Mouse (Mus musculus) urinary bladder, adult 18-20 months (tissue): Measurements from ENCODE around the gene Rab25.
"Not testable (repeated sequence)": the region's sequence is repeated elsewhere in the genome, so short reads cannot be mapped to it uniquely, and the experiment has no call there.

Experiments
- DNase-seq, 2 experiments: peaks; one replicate each; pipeline ENCODE4 v3.0.0; 2022; ENCODE audit warnings: low spot score in 2 of 2, mixed read lengths in 2 of 2

Gene Rab25

DNA sequence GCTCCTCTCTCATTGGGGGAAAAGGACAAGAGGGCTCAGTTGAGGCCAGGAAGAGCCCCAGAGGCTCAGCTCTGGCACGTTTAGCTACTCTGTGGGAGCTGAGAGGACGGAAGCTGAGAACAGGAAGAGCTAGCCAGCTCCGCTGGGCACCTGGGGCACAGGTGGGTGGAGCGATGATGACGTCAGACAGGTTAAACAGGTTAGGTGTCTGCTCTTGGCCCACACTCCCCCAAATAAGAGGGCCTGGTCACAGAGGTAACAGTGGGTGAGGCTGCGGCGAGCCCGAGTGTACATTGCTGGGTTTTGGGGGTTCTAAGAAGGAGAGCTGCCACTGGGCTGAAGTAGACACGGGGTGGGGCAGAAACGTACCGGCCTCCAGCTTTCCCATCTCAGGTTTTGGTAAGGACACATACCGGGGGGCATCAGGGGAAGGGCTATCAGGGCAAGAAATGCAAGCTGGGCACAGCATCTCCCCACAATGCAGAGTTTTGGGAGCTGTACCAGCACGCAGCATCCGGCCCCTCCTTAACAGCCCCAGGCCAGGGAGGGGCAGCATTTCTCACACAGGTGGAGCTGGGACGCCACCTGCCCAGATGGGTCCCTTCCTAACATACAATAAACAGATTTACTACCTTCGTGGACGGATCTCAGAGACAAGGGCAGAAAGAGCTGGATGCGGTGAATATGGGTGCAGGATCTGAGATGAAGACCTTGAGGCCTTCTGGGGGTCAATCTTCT is at the start of gene Rab25:
Gene Rab25 (minus strand): TSS at position 121 of the 738 bp plus-strand sequence.
- DNase-seq: peak; percentile 67 to 71

DNA sequence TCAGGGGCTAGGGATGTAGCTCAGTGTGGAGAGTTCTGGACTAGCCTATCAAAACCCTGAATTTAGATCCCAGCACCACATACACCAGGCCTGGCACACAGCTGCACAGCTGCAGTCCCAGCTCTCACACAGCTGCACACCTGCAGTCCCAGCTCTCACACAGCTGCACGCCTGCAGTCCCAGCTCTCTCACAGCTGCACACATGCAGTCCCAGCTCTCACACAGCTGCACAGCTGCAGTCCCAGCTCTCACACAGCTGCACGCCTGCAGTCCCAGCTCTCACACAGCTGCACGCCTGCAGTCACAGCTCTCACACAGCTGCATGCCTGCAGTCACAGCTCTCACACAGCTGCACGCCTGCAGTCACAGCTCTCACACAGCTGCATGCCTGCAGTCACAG is 48.4 kb upstream of the Rab25 start:
- not testable (repeated sequence) for DNase-seq

DNA sequence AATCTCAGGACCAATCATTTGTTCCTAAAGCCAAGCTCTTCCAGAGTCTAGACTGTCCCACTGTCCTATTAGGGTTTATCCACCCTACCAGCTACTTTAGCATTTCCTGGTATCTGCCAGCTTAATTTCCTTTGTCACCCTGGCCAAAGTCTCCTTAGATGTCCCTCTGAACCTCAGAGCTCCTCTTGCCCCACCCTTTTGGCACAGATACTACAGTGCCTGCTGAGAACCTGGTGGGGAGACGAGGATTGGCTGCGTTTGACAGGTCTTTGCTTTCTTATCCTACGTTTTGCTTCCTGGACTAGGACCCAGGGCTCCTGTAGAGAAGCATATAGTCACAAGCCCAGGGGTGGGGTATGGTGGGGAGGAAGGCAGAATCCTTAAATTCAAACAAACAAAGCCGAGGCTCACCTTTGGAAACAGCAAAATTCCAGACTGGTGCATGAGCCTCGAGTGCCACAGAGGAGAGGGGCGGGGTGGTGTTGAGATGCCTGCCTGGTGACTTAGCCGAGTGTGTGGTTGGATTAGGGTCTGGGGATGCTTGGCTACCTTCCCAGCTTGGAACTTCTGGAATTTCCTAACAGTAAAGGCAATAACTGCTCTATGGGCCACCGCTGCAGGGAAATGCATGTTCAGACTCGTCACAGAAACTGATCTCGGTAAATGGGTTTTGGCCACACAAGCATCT is 45.9 kb upstream of the Rab25 start:
- DNase-seq: no peak

DNA sequence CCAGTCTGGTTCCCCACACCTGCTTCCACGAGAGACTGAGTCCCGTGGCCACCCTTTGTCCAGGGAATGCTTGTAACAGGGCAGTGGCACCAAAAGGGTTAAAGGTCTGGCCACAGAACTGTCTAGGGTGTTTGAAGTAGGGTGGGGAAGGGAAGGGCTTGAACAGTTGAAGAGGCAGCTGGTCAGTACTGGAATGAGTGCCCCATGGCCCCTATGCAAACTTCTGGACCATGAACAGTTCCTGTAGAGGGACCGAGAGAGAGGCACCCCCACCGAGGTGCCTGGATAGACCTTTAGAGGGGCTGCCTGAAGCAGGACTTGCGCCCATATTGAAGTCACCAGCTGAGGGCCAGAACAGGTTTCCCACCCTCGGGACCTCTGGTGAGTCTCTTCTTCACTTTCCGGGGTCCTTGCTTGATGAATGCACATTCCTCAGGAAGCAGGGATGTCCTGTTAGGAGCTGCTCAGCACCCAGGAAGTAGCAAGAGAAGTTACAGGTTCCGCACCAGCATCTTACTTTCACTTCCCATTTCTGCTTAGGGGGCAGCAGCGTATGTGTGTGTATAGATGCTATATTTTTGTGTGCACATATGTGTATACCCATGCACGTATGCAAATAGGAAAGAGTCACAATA is 45.0 kb upstream of the Rab25 start:
- no peak for DNase-seq

- peak; percentile 48 to 54 for DNase-seq
These were observed 44.0 kb upstream of the Rab25 start for GRCm38 (mm10) chr3:88591950-88592731.

DNA sequence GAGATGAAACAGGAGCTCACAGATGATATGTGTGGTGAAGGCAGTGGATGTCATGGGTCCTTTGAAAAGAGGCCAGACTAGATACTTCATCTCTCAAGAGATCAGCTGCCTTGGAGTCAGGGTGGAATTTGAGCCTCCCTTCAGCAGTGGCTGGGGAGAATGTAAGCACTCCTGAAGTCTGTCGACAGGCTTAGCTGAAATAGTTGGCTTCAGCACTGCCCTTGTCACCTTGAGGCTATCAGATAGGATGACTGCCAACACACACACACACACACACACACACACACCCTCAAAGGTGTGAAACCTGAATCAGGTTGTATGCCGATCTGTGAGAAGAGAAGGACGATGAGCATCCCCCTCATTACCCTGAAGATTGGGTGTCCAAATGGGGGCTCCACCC is 42.9 kb upstream of the Rab25 start:
- DNase-seq: no peak

- DNase-seq: no peak
These were observed 42.1 kb upstream of the Rab25 start for GRCm38 (mm10) chr3:88590246-88590645.

DNA sequence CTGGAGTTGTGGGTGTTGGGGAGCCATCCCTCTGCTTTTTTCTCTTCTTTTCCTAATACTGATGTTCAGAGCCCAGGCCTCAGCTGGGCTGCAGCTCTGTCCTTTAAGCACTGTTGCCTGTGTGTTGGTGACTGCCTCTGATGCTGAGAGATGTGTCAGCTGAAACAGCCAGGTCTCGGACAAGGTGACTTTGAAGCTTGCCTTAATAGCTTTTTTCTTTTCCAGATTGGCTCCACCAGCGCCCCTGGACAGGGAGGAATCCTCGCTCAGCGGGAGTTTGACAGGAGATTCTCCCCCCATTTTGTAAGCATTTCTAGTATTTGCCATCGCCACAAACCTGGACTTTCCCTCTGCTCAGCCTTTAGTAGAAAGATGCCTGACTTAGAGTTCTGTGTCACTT is 38.5 kb upstream of the Rab25 start:
- DNase-seq: no peak

- DNase-seq: no peak
These were observed 37.7 kb upstream of the Rab25 start for GRCm38 (mm10) chr3:88585769-88586168.

- peak; percentile 60 to 73 for DNase-seq
These were observed 31.5 kb upstream of the Rab25 start for GRCm38 (mm10) chr3:88579454-88580117.

DNA sequence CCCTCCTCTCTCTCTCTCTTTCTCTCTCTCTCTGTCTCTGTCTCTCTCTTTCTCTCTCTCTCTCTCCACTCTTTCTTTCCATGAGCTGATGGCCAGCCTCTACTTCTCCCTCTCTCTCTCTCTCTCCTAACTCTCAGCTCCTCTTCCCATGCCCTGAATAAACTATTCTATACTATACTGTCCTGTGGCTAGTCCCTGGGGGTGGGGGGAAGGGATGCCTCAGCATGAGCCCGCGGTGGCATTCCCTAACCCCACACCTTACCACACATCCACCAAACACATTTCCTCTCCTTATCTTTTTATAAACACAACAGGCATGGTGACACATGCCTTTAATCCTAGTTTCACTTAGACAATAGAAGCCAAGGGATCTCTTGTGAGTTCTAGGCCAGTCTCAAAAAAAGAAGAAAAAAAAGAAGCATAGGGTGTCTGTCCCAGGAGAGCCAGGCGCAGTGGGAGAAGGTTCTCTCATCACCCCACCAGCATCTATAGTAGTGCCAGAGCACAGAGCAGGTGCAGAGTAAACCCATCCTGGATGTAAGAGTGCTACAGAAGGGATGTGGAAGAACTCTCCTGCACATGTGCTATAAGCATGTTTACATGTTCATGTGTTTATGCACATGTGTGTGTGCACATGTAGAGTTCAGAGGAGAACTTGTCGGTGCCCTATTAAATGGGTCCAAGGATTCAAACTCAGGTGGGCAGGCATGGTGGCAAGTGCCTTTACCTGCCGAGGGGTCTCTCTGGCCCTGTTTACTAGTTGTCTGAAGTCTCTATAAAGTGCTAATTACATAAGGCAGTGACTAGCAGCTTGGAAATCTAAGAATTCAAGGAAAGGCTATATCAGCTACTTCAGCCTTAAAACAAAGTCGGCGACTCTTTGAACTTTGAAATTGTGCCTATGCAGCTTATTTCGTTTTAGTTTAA is 30.7 kb upstream of the Rab25 start:
- no peak for DNase-seq

DNA sequence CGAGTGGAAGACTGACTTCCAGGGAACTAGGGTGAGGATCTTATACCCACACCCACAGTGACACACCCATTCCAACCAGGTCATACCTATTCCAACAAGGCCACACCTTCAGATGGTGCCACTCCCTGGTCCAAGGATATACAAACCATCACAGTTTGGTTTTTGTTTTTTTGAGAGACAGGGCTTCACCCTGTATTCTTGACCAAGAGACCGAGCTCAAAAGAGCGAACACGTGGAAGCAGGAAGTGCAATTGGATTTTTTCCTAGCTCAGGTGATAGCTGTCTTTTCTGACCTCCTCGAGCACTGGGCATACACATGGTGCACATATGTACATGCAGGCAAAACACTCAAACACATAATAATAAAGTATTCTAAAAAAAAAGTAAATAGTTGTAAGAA is 29.7 kb upstream of the Rab25 start:
- DNase-seq: not testable (repeated sequence)

DNA sequence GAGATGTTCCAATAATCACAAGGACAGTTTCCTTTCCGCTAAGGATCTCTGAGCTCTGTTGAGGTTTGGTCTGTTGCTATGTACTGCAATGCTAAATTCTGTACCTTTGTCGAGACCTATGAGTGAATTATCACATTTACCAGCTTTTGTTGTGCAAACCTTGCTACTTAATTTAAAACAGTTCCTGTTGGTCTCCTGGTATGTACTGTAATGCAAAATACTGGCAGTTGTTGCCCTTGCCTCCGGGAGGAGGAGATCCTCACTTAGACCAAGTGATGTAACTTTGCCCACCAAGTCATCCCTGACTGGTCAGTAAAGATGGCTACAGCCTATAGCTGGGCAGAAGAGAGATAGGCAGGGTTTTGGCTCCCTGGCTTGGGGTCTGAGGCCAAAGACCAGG is 27.4 kb upstream of the Rab25 start, which contains the start of gene Ssr2:
Gene Ssr2 (plus strand): TSS at position 337 of the 400 bp plus-strand sequence.
- DNase-seq: no peak

GRCm38 (mm10) chr3:88573810-88574209 is 25.7 kb upstream of the Rab25 start:
- DNase-seq: no peak

- DNase-seq: no peak
These were observed 24.7 kb upstream of the Rab25 start for GRCm38 (mm10) chr3:88572835-88573234.

GRCm38 (mm10) chr3:88571856-88572255 is 23.8 kb upstream of the Rab25 start:
- DNase-seq: no peak

GRCm38 (mm10) chr3:88570341-88570740 is 22.2 kb upstream of the Rab25 start:
- DNase-seq: no peak

DNA sequence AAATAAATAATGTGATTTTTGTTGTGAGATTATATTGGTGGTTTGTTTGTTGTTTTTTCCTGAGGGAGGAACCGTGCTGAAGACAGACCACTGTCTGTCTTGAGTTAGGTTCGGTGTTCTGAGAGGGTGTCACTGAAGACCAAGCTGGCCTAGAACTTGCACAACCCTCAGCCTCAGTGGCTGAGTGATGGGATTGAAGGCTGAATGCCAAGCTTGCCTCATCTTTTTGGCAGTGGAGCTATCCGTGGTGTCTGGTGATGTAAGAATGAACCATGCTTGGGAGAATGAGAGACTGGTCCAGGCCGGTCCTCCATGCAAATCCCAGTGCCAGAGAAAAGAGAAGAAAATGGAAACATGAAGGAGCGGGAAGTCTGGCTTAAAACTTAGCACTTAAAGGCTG is 21.6 kb upstream of the Rab25 start:
- DNase-seq: no peak

DNA sequence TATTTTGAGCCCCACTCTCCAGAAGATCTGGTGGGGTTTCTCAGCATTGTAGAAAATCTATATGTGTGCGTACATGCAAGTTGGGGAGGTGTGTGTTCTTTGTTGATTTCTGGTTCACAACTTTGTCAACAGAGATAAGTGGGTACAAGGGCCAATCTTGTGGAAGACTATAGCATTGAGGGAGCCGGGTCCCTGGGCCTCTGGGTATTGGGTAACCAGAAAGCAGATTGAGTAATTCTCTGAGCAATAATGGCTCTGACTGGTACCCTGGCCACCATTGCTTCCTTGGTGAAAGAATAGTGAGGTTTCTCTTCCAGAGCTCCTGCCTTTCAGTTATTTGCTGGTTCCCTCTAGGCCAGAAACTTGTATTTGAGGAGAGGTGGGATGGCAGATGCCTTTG is 21.0 kb upstream of the Rab25 start:
- no peak for DNase-seq

- DNase-seq: no peak
These were observed 20.5 kb upstream of the Rab25 start for GRCm38 (mm10) chr3:88568615-88569014.
